Mouse (Mus musculus) mouse trophoblast stem cell (cell line): ENCODE data around the gene Ptges.
"Not testable (repeated sequence)": the region's sequence is repeated elsewhere in the genome, so short reads cannot be mapped to it uniquely, and the experiment has no call there.

Source experiments
- in situ Hi-C, 2 experiments: fragments of 300-500 bp; cut with MseI, MboI; formaldehyde crosslinking; loops; 2 replicates in 1 of 2; 3 replicates in 1 of 2; pipeline ENCODE4 v1.15.1; 2025

Ptges gene

GRCm38 (mm10) chr2:30929483-30930045 lies at the start of gene Ptges:
Gene Ptges, minus strand, starts transcription at chr2:30929863.
- in situ Hi-C loops, result loop anchor here (5.0 to 10.0 kb wide), 3 partner anchors 37 to 95 kb away; partner anchors contain the start of genes Asb6 (in 1 of the 2) and Prrx2 (in 1 of the 2)

GRCm38 (mm10) chr2:30967352-30968327 lies 38.0 kb upstream of the Ptges start, which contains the start of gene Tor1a:
Gene Tor1a, minus strand, starts transcription at chr2:30967933.
- in situ Hi-C loops, result no loop called here

DNA sequence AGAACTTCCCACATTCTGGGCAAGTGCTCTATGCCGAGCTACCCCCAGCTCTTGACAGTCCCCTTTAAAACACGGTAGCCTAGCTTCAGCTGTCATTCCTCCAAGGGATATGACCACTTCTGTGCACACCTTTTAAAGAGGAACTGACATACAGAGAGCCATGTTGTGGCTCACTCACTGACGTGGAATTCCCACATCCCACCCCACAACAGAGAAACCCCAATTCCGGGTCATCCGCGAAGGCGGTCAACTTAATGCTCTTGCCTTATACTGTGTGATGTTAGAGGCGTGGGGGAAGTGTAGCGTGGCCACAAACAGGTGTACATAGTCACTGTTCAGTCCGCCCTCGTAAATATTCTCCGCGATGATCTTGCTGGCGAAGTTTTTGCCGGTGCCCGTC lies 37.2 kb upstream of the Ptges start:
- in situ Hi-C loops, result no loop called here

DNA sequence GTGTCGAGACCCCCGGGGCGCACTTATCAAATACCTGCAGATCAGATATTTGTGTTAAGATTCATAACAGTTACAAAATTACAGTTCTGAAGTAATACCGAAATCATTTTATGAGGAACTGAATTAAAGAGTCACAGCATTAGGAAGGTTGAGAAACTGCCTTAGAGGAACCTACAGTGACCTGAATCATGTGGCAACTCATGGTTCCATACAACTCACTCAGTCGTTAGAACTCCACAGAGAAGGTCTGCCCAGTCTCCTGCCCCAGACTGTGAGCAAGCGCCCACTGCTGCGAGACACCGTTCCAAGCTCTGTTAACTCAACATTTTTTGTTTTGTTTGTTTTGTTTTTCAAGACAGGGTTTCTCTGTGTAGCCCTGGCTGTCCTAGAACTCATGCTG lies 36.0 kb upstream of the Ptges start:
- in situ Hi-C loops, result no loop called here

GRCm38 (mm10) chr2:30962570-30963254 lies 33.0 kb upstream of the Ptges start:
- in situ Hi-C loops, result no loop called here

DNA sequence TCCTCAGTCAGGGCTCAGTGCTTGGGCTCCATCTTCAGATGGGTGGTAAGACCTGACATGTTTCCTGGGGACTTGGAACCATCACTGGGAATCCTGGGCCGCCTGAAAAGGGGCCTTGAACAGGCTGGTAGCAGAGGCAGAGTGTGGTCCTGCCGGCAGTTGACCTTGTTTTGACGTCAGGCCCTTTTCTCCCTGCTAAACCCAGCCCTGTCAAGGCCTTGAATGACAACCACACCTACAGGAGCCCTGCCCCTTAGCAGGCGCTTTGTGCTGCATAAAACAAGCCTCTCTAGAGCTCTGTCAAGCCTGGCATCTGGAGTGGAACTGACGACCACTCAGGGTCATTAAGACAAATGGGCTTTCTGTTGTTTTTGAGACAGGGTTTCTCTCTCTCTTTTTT lies 30.2 kb upstream of the Ptges start:
- in situ Hi-C loops, result no loop called here

DNA sequence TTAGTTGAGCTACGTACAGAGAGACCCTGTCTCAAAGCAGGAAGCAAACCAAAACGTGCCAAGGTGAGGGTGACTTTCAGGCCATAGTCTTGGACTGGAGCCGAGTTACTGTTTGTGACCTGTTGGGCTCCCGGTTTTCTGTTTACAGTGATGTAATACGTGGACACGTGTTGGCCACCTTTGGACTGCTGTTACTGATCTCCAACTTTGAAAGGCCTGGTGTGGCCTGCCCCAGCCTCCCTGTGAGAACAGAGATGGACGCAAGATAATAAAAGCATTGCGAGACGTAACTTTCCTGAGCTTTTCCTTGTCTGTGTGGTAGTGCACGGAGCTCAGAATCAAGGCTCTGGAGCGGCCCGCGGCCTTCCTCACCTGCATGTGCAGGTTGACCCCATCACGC lies 29.1 kb upstream of the Ptges start:
- in situ Hi-C loops, result no loop called here

GRCm38 (mm10) chr2:30957511-30957910 lies 27.8 kb upstream of the Ptges start:
- in situ Hi-C loops, result no loop called here

GRCm38 (mm10) chr2:30954797-30955196 lies 25.1 kb upstream of the Ptges start:
- in situ Hi-C loops, result no loop called here

GRCm38 (mm10) chr2:30952824-30953490 lies 23.3 kb upstream of the Ptges start, which contains the start of gene Tor1b:
Gene Tor1b, plus strand, starts transcription at chr2:30952959.
- in situ Hi-C loops, result no loop called here

DNA sequence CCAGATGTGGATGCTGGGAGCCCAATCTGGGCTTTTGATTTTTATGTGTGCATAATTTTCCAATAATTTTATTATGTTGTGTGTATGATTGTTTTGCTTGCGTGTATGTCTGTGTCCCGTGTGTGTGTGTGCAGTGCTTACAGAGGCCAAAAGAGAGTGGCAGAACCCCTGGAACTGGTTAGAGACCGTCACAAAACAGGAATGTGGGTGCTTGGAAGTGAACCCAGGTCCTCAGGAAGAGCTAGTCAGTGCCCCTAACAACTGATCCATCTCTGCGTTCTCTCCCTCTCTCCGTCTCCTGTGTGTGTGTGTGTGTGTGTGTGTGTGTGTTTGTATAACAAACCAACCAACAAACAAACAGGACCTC lies 22.8 kb upstream of the Ptges start:
- in situ Hi-C loops, result no loop called here

DNA sequence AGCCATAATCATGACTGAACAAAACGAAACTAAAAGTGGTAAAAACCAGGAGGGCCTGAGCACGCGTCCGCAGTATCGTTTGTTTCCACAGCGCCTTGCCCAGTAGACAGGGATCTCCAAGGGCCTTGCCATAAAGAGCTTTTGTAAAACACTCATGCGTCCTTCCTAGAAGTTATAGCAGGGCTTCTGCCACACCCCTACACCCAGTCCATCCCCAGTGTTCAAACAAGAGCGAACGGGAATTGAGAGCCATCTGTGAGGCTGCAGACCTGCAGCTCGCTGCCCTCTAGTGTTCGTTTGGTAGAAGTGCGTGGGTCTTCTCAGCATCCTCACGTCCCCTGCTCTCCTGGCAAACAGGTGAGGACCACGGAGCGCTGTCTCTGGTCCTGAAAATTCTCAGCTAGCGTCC lies 12.9 kb upstream of the Ptges start:
- in situ Hi-C loops, result no loop called here

DNA sequence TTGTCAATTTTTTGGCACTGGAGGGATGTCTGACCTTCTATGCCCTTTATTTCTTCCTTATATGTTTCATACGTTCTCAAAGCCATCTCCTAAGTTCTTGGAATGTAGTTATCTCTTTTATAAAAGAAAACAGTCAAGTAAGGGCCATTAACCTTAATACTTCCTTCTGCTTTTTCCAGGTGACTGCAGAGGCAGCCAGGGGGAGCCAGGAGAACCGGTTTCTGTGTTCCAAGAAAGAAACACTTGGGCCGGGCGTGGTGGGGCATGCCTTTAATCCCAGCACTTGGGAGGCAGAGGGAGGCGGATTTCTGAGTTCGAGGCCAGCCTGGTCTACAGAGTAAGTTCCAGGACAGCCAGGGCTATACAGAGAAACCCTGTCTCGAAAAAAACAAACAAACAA lies 12.5 kb upstream of the Ptges start:
- in situ Hi-C loops, result not testable (repeated sequence)

DNA sequence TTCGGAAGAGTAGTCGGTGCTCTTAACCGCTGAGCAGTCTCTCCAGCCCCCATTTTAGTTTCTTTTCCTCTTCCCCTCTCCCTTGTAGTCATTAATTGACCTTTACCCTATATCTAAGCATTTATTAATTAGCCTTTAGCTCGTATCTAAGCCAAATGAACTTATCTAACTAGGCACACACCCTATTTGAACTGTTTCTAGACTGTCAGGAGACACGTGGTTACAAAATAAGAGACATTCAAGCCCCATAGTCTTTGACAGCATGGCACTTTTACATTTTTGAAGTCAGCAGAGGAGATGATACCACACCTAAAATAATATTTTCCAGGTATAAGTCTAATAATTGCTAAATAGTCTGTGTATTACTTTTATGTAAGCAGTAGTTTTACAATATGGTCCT lies 11.9 kb upstream of the Ptges start:
- in situ Hi-C loops, result no loop called here

- in situ Hi-C loops, result loop anchor here in 1 of 2 experiments (10.0 kb wide), 1 partner anchor 104 kb away; the partner anchor contains the start of genes Asb6 and Prrx2
These were observed 8.9 kb upstream of the Ptges start for GRCm38 (mm10) chr2:30938574-30938991.

GRCm38 (mm10) chr2:30937731-30938130 lies 8.1 kb upstream of the Ptges start:
- in situ Hi-C loops, result loop anchor here in 1 of 2 experiments (10.0 kb wide), 1 partner anchor 103 kb away; the partner anchor contains the start of genes Asb6 and Prrx2

GRCm38 (mm10) chr2:30936808-30937207 lies 7.1 kb upstream of the Ptges start:
- in situ Hi-C loops, result loop anchor here in 1 of 2 experiments (10.0 kb wide), 1 partner anchor 102 kb away; the partner anchor contains the start of genes Asb6 and Prrx2

DNA sequence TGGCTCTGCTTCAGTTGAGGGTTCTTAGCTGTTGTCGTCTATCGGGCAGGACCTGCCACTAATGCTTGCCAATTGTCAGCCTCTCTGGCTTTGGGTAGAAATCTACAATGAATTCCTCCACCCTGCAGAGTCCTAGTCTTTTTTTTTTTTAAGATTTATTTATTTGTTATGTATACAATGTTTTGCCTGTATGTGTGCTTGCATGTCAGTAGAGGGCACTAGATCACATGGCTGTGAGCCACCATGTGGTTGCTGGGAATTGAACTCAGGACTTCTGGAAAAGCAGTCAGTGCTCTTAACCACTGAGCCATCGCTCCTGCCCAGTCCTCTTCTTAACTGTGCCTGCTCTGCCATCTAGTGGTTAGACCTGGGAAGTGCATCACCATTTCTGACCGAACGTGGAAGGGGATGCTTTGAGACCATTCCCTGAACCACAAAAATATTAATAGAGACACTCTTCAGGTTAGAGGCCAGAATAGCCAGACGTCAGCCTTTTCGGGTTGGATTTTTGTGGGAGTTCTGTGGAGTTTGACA lies 4.3 kb upstream of the Ptges start:
- in situ Hi-C loops, result loop anchor here in 1 of 2 experiments (10.0 kb wide), 1 partner anchor 99 kb away; the partner anchor contains the start of genes Asb6 and Prrx2

- in situ Hi-C loops, result loop anchor here in 1 of 2 experiments (10.0 kb wide), 1 partner anchor 98 kb away; the partner anchor contains the start of genes Asb6 and Prrx2
These were observed 3.4 kb upstream of the Ptges start for GRCm38 (mm10) chr2:30933032-30933431.

GRCm38 (mm10) chr2:30931922-30932321 lies 2.3 kb upstream of the Ptges start:
- in situ Hi-C loops, result loop anchor here in 1 of 2 experiments (10.0 kb wide), 1 partner anchor 97 kb away; the partner anchor contains the start of genes Asb6 and Prrx2
